Mouse (Mus musculus) limb, embryonic 14.5 days (tissue): ENCODE data around the gene Rap1gap. TPM values are rescaled to one million over a fixed set of nuclear protein-coding genes. Genes with fewer than 3 reads are reported as not detected.

Experiments
- ATAC-seq: fragments of 200-750 bp; cut with Nextera tagmentation; 2 replicates; pipeline ENCODE4 v1.8.0; 2017; ENCODE audit warnings: low read depth, moderate number of reproducible peaks, moderate TSS enrichment; ENCODE audit not compliant: low FRiP score
- DNase-seq: peaks from one replicate; pipeline ENCODE4 v3.0.0-alpha.2; 2015; ENCODE audit warnings: low spot score
- H3K27ac ChIP-seq: fragments of 300-500 bp; sonication (generic); replicated peaks from 2 replicates; pipeline ENCODE4 v1.5.1; 2014; ENCODE audit warnings: low read depth, mild to moderate bottlenecking, low read length, moderate library complexity, mixed read lengths
- H3K27me3 ChIP-seq: fragments of 300-500 bp; sonication (generic); 2 replicates; pipeline ENCODE4 v1.6.1; 2014; ENCODE audit warnings: low read length, mixed read lengths; ENCODE audit not compliant: control insufficient read depth, insufficient read depth
- H3K36me3 ChIP-seq: fragments of 300-500 bp; sonication (generic); 2 replicates; pipeline ENCODE4 v1.6.1; 2014; ENCODE audit warnings: mild to moderate bottlenecking, low read length, moderate library complexity, mixed read lengths; ENCODE audit not compliant: control insufficient read depth, insufficient read depth
- H3K4me1 ChIP-seq: fragments of 300-500 bp; sonication (generic); 2 replicates; pipeline ENCODE4 v1.6.1; 2014; ENCODE audit warnings: antibody characterized with exemption, low read length, mixed read lengths; ENCODE audit not compliant: control insufficient read depth, insufficient read depth
- H3K4me2 ChIP-seq: fragments of 300-500 bp; sonication (generic); replicated peaks from 2 replicates; pipeline ENCODE4 v1.6.1; 2014; ENCODE audit warnings: low read depth, mild to moderate bottlenecking, low read length, moderate library complexity; ENCODE audit not compliant: severe bottlenecking
- H3K4me3 ChIP-seq: fragments of 300-500 bp; sonication (generic); replicated peaks from 2 replicates; pipeline ENCODE4 v1.5.1; 2014; ENCODE audit warnings: low read length
- H3K9ac ChIP-seq: fragments of 300-500 bp; sonication (generic); 2 replicates; pipeline ENCODE4 v1.6.1; 2014; ENCODE audit warnings: mild to moderate bottlenecking, low read depth, low read length, moderate library complexity; ENCODE audit not compliant: severe bottlenecking
- H3K9me3 ChIP-seq: fragments of 300-500 bp; sonication (generic); 2 replicates; pipeline ENCODE4 v1.6.1; 2016; ENCODE audit warnings: low read length; ENCODE audit not compliant: control insufficient read depth
- POLR2A ChIP-seq: fragments of 200-500 bp; IDR thresholded peaks from 2 replicates; pipeline ENCODE4 v1.8.0; 2012; ENCODE audit warnings: inconsistent platforms, mild to moderate bottlenecking, moderate library complexity, borderline replicate concordance; ENCODE audit not compliant: insufficient read depth, insufficient read length; ENCODE audit errors: extremely low read depth
- WGBS: fragments of 180-500 bp; shearing (Covaris S2); extraction: QIAGEN DNeasy Blood & Tissue Kit; methylation state at CpG from one replicate; pipeline ENCODE4 v1.1.7; 2014; 5-methylcytosine and 5-hydroxymethylcytosine counted together
- polyA plus RNA-seq, 2 experiments: library from polyadenylated mRNA; depleted of rRNA in 1 of 2; stranded (reverse) in 1 of 2; unstranded in 1 of 2; fragments of >200 nt; fragmentation: Nextera tagmentation in 1 of 2; extraction: Ambion mirVana in 1 of 2; gene quantifications; 2 replicates each; pipeline versions ENCODE4 v1.2.1 to v1.2.3; 2012 to 2014

The Rap1gap gene
- polyA plus RNA-seq, 2 experiments, result 11.9 to 35.2 TPM

DNA sequence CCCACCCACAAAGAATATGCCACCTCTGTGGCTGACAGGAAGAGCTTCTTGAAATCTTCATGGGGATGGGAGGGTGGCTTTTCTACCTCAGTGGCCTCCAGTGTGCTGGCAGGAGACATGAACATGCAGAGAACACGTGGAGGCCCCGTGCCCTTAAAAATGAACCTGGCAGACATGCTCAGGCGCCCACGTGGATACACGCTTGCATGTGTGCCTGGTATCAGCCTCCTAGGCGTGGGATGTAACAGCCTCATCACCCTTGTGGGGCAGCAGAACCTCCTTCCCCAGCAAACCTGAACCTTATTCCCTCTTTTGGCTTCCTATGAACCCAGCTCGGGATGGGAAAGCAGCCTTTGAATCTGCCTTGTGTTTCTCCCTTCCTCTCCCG lies 2.4 kb downstream of the Rap1gap start:
- 0 out of 2 replicates have a peak, but pooled peaks cover 3% of the 10 kb centered on the region for H3K4me1 ChIP-seq
- H3K27ac ChIP-seq, result no peak overlapping the region
- H3K27me3 ChIP-seq, result peaks cover 20% of the 10 kb centered on the region
- no peak overlapping the region for H3K9ac ChIP-seq
- no peak for TF ChIP-seq POLR2A
- DNase-seq, result no peak
- no peak for ATAC-seq
- 59% methylated on average over 8 of the region's 8 CpGs for WGBS
- no peaks in the 10 kb centered on the region for H3K9me3 ChIP-seq
- H3K36me3 ChIP-seq, result no peaks in the 10 kb centered on the region
- no peak overlapping the region for H3K4me3 ChIP-seq
- no peak overlapping the region for H3K4me2 ChIP-seq

DNA sequence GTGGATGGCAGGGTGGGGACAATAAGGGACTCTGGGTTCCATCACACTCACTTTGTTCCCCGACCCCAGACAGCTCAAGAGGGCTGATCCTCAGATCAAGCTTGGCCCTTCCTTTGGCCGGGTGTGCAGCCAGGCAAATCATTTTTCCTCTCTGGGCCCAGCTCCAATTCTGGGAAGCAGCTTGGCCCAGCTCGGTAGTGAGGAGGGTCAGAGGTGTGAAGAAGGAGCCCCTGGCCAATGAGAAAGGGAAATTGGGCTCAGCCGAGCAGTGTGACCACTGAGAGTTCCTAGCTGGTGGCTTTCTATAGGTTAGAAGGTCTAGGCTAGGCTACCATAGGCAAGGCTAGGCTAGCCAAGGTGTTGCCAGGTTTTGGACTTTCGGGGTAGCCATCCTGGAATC lies 3.2 kb downstream of the Rap1gap start:
- H3K9ac ChIP-seq, result no peak overlapping the region
- peaks cover 20% of the 10 kb centered on the region for H3K27me3 ChIP-seq
- 51% methylated on average over 5 of the region's 5 CpGs for WGBS
- H3K27ac ChIP-seq, result no peak overlapping the region
- TF ChIP-seq POLR2A, result no peak
- DNase-seq, result no peak
- no peak overlapping the region for H3K4me2 ChIP-seq
- no peak for ATAC-seq
- H3K36me3 ChIP-seq, result no peaks in the 10 kb centered on the region
- 0 out of 2 replicates have a peak, but pooled peaks cover 3% of the 10 kb centered on the region for H3K4me1 ChIP-seq
- no peak overlapping the region for H3K4me3 ChIP-seq
- no peaks in the 10 kb centered on the region for H3K9me3 ChIP-seq

- no peak overlapping the region for H3K4me2 ChIP-seq
- H3K9ac ChIP-seq, result no peak overlapping the region
- H3K27me3 ChIP-seq, result no peaks in the 10 kb centered on the region
- DNase-seq (no peak), ATAC-seq (no peak)
- no peaks in the 10 kb centered on the region for H3K36me3 ChIP-seq
- no peaks in the 10 kb centered on the region for H3K9me3 ChIP-seq
- H3K4me1 ChIP-seq, result no peaks in the 10 kb centered on the region
- 63% methylated on average over 13 of the region's 13 CpGs for whole genome bisulfite sequencing
- H3K4me3 ChIP-seq, result no peak overlapping the region
- TF ChIP-seq POLR2A, result no peak
- no peak overlapping the region for H3K27ac ChIP-seq
Observed at GRCm38 (mm10) chr4:137671711-137672500, 7.4 kb downstream of the Rap1gap start.

- WGBS, result 70% methylated on average over 7 of the region's 7 CpGs
- no peak overlapping the region for H3K4me2 ChIP-seq
- no peak overlapping the region for H3K4me3 ChIP-seq
- TF ChIP-seq POLR2A, result no peak
- H3K9ac ChIP-seq, result no peak overlapping the region
- no peaks in the 10 kb centered on the region for H3K36me3 ChIP-seq
- no peak for ATAC-seq
- H3K9me3 ChIP-seq, result no peaks in the 10 kb centered on the region
- H3K27me3 ChIP-seq, result 0 out of 2 replicates have a peak, but pooled peaks cover 10% of the 10 kb centered on the region
- DNase-seq, result no peak
- H3K27ac ChIP-seq, result no peak overlapping the region
- no peaks in the 10 kb centered on the region for H3K4me1 ChIP-seq
Observed at GRCm38 (mm10) chr4:137675566-137675965, 11.0 kb downstream of the Rap1gap start.

- H3K9me3 ChIP-seq, result no peaks in the 10 kb centered on the region
- no peaks in the 10 kb centered on the region for H3K4me1 ChIP-seq
- no peaks in the 10 kb centered on the region for H3K36me3 ChIP-seq
- ATAC-seq, result peak; percentile 21; the same call in 1 of the 2 replicates
- TF ChIP-seq POLR2A, result no peak
- no peak overlapping the region for H3K27ac ChIP-seq
- no peak overlapping the region for H3K9ac ChIP-seq
- H3K4me2 ChIP-seq, result no peak overlapping the region
- 14% methylated on average over 11 of the region's 11 CpGs for WGBS
- DNase-seq, result peak; percentile 70
- H3K27me3 ChIP-seq, result peaks cover 12% of the 10 kb centered on the region; the same call in 1 of the 2 replicates
- H3K4me3 ChIP-seq, result no peak overlapping the region
Observed at GRCm38 (mm10) chr4:137676057-137676456, 11.5 kb downstream of the Rap1gap start.
